Mouse (Mus musculus) midbrain, embryonic 16.5 days (tissue): Measurements from ENCODE around the gene Bbc3. TPM values are rescaled to one million over a fixed set of nuclear protein-coding genes. Genes with fewer than 3 reads are reported as not detected.

Source experiments
- ATAC-seq: fragments of 200-750 bp; cut with Nextera tagmentation; 2 replicates; pipeline ENCODE4 v1.8.0; 2017; ENCODE audit warnings: moderate TSS enrichment
- H3K27ac ChIP-seq: fragments of 300-500 bp; sonication (generic); 2 replicates; pipeline ENCODE4 v1.5.1; 2014; ENCODE audit warnings: mild to moderate bottlenecking, low read length, mixed read lengths
- H3K27me3 ChIP-seq: fragments of 300-500 bp; sonication (generic); 2 replicates; pipeline ENCODE4 v1.6.1; 2014; ENCODE audit warnings: low read depth, low read length, mixed read lengths; ENCODE audit not compliant: control insufficient read depth, insufficient read depth
- H3K36me3 ChIP-seq: fragments of 300-500 bp; sonication (generic); 2 replicates; pipeline ENCODE4 v1.6.1; 2014; ENCODE audit warnings: mild to moderate bottlenecking, low read length, moderate library complexity, mixed read lengths; ENCODE audit not compliant: control insufficient read depth, insufficient read depth
- H3K4me1 ChIP-seq: fragments of 300-500 bp; sonication (generic); 2 replicates; pipeline ENCODE4 v1.6.1; 2014; ENCODE audit warnings: mild to moderate bottlenecking, low read length, mixed read lengths; ENCODE audit not compliant: control insufficient read depth, insufficient read depth
- H3K4me2 ChIP-seq: fragments of 300-500 bp; sonication (generic); 2 replicates; pipeline ENCODE4 v1.6.1; 2014; ENCODE audit warnings: mild to moderate bottlenecking, low read length, mixed read lengths
- H3K4me3 ChIP-seq: fragments of 300-500 bp; sonication (generic); 2 replicates; pipeline ENCODE4 v1.5.1; 2014; ENCODE audit warnings: low read depth, mild to moderate bottlenecking, low read length, moderate library complexity, mixed read lengths
- H3K9ac ChIP-seq: fragments of 300-500 bp; sonication (generic); 2 replicates; pipeline ENCODE4 v1.6.1; 2014; ENCODE audit warnings: low read depth, low read length, mixed read lengths
- H3K9me3 ChIP-seq: fragments of 300-500 bp; sonication (generic); replicated peaks from 2 replicates; pipeline ENCODE4 v1.6.1; 2014; ENCODE audit warnings: mild to moderate bottlenecking, low read length, mixed read lengths; ENCODE audit not compliant: control insufficient read depth, poor library complexity, severe bottlenecking
- WGBS: fragments of 180-500 bp; shearing (Covaris S2); extraction: QIAGEN DNeasy Blood & Tissue Kit; methylation state at CpG from one replicate; pipeline ENCODE4 v1.1.7; 2014; 5-methylcytosine and 5-hydroxymethylcytosine counted together
- polyA plus RNA-seq: library from polyadenylated mRNA; unstranded; fragments of >200 nt; fragmentation: Nextera tagmentation; extraction: Ambion mirVana; gene quantifications from 2 replicates; pipeline ENCODE4 v1.2.1, GENCODE M21; 2015

The Bbc3 gene
- polyA plus RNA-seq, 1 experiment from 2014 or later, result 30.0 TPM

DNA sequence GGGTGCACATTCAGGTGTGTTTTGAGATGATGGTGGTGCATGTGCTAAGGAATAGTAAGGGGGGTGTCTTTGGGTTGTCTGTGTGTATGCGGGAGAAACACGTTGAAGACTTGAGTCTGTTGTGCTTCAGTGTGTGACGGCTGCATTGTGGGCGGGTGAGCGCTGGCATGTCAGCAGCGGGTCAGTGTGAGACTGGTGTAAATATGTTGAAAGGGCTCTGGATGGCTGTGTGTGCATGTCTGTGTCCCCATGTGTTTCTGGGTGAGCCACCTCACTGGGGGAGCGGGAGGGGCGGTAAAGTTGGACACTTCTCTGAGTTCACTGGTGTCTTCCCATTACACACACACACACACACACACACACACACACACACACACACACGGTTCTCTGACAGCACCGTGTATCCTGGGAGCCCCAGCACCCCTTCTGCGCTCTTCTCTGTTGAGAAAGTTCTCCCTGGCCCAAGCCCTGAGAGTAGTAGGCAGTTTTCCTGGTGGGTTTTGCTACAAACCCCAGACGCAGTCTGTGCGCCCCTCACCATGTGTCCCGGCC, 3.3 kb downstream of the Bbc3 start:
- Histone ChIP-seq H3K9ac (peak overlapping the region; percentile 85), H3K4me3 (peak overlapping the region; percentile 78), H3K27ac (peak overlapping the region; percentile 70), H3K4me1 (peaks cover 41% of the 10 kb centered on the region), H3K4me2 (peak overlapping the region; percentile 97), H3K36me3 (0 out of 2 replicates have a peak, but pooled peaks cover 2% of the 10 kb centered on the region), H3K27me3 (no peaks in the 10 kb centered on the region), H3K9me3 (no peaks in the 10 kb centered on the region)
- under 1% methylated on average over 14 of the region's 14 CpGs for WGBS
- ATAC-seq, result peak; percentile 2; the same call in 1 of the 2 replicates

GRCm38 (mm10) chr7:16312011-16312671, 3.9 kb downstream of the Bbc3 start:
- no peak for ATAC-seq
- WGBS, result under 1% methylated on average over 46 of the region's 49 CpGs
- H3K4me1 ChIP-seq, result peaks cover 41% of the 10 kb centered on the region
- peak overlapping the region; percentile 97 for H3K4me2 ChIP-seq
- H3K27me3 ChIP-seq, result no peaks in the 10 kb centered on the region
- H3K9me3 ChIP-seq, result no peaks in the 10 kb centered on the region
- H3K4me3 ChIP-seq, result peak overlapping the region; percentile 78
- peak overlapping the region; percentile 70 for H3K27ac ChIP-seq
- H3K36me3 ChIP-seq, result peaks cover 3% of the 10 kb centered on the region
- peak overlapping the region; percentile 85 for H3K9ac ChIP-seq

- peak overlapping the region; percentile 78 for H3K4me3 ChIP-seq
- peak overlapping the region; percentile 96 for H3K27ac ChIP-seq
- H3K9ac ChIP-seq, result peak overlapping the region; percentile 85
- no peak for ATAC-seq
- H3K4me1 ChIP-seq, result peaks cover 41% of the 10 kb centered on the region
- H3K4me2 ChIP-seq, result peak overlapping the region; percentile 97
- peaks cover 9% of the 10 kb centered on the region for H3K36me3 ChIP-seq
- H3K27me3 ChIP-seq, result no peaks in the 10 kb centered on the region
- 1% methylated on average over 12 of the region's 12 CpGs for whole genome bisulfite sequencing
- H3K9me3 ChIP-seq, result no peaks in the 10 kb centered on the region
Observed at GRCm38 (mm10) chr7:16312672-16313311, 4.6 kb downstream of the Bbc3 start.

GRCm38 (mm10) chr7:16313481-16314220, 5.5 kb downstream of the Bbc3 start:
- peak; percentile 56 for ATAC-seq
- peak overlapping the region; percentile 78 for H3K4me3 ChIP-seq
- H3K9ac ChIP-seq, result peak overlapping the region; percentile 93
- H3K27me3 ChIP-seq, result no peaks in the 10 kb centered on the region
- peak overlapping the region; percentile 96 for H3K27ac ChIP-seq
- H3K4me2 ChIP-seq, result peak overlapping the region; percentile 97
- WGBS, result under 1% methylated on average over 57 of the region's 66 CpGs
- H3K36me3 ChIP-seq, result peaks cover 11% of the 10 kb centered on the region
- H3K9me3 ChIP-seq, result no peaks in the 10 kb centered on the region
- peaks cover 40% of the 10 kb centered on the region for H3K4me1 ChIP-seq

DNA sequence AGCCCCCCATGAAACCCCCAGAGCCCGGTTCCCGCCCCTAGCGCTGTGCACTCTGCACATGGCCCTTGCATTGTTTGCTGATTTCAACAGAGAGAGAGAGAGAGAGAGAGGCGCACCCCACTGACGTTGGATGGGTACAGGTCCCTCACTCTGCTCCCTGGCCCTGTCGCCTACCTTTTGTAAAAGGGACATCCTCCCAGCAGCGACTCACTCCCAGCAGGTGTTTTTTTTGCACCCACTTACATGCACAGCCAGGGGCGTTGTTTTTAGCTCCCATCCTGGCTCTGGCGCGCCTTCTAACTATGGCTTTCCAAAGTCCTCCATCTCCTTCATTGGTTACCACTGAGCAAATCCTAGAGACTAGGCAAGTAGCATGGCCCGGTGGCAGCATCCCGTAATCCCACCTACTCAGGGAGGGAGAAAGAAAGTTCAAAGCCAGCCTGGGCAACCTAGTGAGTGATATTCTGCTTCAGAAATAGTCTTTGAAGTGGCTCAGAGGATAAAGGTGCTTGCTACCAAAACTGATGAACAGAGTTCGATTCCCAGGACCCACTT, 6.1 kb downstream of the Bbc3 start:
- Histone ChIP-seq H3K4me3 (peak overlapping the region; percentile 78), H3K36me3 (peaks cover 11% of the 10 kb centered on the region), H3K27me3 (no peaks in the 10 kb centered on the region), H3K4me1 (peaks cover 35% of the 10 kb centered on the region), H3K27ac (peak overlapping the region; percentile 96), H3K4me2 (peak overlapping the region; percentile 97), H3K9ac (peak overlapping the region; percentile 93), H3K9me3 (no peaks in the 10 kb centered on the region)
- WGBS, result 6% methylated on average over 13 of the region's 13 CpGs
- ATAC-seq, result peak; percentile 13

DNA sequence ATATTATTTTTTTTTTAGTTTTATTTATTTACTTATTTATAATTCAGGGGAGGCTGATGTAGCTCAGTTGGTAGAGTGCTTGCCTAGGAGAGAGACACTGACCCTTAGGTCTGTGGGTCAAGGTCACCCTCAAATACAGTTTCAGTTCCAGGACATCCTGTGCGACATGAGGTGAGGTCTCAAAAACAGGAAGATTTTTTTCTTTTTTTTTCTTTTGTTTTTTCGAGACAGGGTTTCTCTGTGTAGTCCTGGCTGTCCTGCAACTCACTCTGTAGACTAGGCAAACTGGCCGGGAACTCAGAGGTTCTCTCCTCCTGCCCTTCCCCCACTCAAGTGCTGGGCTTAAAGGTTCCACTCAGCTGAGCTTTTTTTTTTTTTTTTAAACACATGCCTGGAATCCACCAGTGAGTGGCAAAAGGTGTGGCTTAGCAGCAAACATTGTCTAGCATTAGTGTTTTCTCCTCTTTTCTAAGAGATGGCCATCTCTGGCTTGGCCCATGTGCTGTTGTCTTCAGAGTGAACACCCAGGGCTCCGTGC, 7.1 kb downstream of the Bbc3 start:
- Histone ChIP-seq H3K4me3 (no peak overlapping the region), H3K27ac (no peak overlapping the region), H3K4me1 (peaks cover 35% of the 10 kb centered on the region), H3K9ac (no peak overlapping the region), H3K4me2 (no peak overlapping the region), H3K27me3 (no peaks in the 10 kb centered on the region), H3K9me3 (no peaks in the 10 kb centered on the region), H3K36me3 (peaks cover 11% of the 10 kb centered on the region)
- ATAC-seq, result no peak
- WGBS, result 74% methylated on average over 4 of the region's 4 CpGs

- no peak overlapping the region for H3K4me3 ChIP-seq
- no peak overlapping the region for H3K9ac ChIP-seq
- 88% methylated on average over 14 of the region's 14 CpGs for WGBS
- H3K27me3 ChIP-seq, result no peaks in the 10 kb centered on the region
- no peak overlapping the region for H3K27ac ChIP-seq
- no peak for ATAC-seq
- no peaks in the 10 kb centered on the region for H3K9me3 ChIP-seq
- peaks cover 24% of the 10 kb centered on the region for H3K4me1 ChIP-seq
- no peak overlapping the region for H3K4me2 ChIP-seq
- H3K36me3 ChIP-seq, result peaks cover 11% of the 10 kb centered on the region
Observed at GRCm38 (mm10) chr7:16317094-16317493, 8.9 kb downstream of the Bbc3 start.

DNA sequence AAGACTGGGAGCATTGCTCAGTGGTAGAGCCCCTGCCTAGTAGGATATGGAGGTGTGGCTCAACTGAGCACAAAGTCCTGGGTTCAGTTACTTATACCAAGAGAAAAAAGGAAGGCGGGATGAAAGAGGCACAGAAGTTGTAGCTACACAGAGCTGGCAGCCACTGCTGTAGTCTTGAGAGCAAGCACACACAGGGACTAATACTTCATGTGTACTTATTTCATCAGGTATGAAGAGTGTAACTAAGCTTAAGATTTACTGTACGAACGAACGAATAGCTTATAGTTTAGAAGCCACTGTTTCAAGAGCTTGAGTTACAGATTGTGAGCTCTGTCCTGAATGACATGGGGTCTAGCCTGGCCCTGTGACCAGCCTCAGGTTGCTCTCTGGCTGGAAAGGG, 11.0 kb downstream of the Bbc3 start:
- Histone ChIP-seq H3K27me3 (no peaks in the 10 kb centered on the region), H3K36me3 (peaks cover 11% of the 10 kb centered on the region), H3K9me3 (no peaks in the 10 kb centered on the region), H3K4me2 (no peak overlapping the region), H3K9ac (no peak overlapping the region), H3K4me3 (no peak overlapping the region), H3K27ac (no peak overlapping the region), H3K4me1 (peaks cover 5% of the 10 kb centered on the region; the same call in 1 of the 2 replicates)
- 94% methylated on average over 4 of the region's 4 CpGs for WGBS
- ATAC-seq, result no peak
